Mouse (Mus musculus): ENCODE measurements around the gene Gm8882. TPM values are rescaled to one million over a fixed set of nuclear protein-coding genes. Genes with fewer than 3 reads are reported as not detected.

The Gm8882 gene
- polyA plus RNA-seq (2015; fragmentation: Illumina TruSeq; extraction: RNeasy Lipid Tissue Mini Kit (QIAGEN cat#74804); ENCODE audit: low read depth, low replicate concordance), result not detected

DNA sequence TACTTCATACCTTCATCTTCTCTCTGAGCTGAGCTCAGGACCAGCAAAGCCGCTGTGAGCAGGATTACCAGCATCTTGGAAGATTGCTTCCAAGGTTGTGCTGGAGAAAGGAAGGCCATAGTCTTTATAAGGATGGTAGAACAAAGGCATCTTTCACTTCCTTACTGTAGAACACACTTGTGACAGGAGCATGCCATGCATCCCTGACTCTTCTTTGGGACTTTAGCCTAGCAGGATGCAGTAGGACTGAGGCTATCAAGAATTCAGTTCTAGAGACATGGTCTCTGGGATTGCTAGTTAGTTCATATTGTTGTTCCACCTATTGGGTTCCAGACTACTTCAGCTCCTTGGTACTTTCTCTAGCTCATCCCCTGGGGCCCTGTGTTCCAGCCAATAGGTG lies at the start of gene Gm8882:
Gene Gm8882, minus strand, starts transcription at position 101 of the 400 bp plus-strand sequence.

DNA sequence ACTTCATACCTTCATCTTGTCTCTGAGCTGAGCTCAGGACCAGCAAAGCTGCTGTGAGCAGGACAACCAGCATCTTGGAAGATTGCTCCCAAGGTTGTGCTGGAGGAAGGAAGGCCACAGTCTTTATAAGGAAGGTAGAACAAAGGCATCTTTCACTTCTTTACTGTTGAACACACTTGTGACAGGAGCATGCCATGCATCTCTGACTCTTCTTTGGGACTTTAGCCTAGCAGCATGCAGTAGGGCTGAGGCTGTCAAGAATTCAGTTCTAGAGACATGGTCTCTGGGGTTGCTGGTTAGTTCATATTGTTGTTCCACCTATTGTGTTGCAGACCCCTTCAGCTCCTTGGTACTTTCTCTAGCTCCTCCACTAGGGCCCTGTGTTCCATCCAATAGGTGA lies 49.3 kb downstream of the Gm8882 start, which contains the start of gene Prpmp5:
Gene Prpmp5, minus strand, starts transcription at position 101 of the 400 bp plus-strand sequence.

Other genes with a start within 250 kb of the Gm8882 start
- gene Prb1, start 153.6 kb downstream of the Gm8882 start, polyA plus RNA-seq (2015; fragmentation: Illumina TruSeq; extraction: RNeasy Lipid Tissue Mini Kit (QIAGEN cat#74804); ENCODE audit: low read depth, low replicate concordance), result not detected
- not detected for gene Prpmp5, start 49.4 kb downstream of the Gm8882 start, polyA plus RNA-seq (2015; fragmentation: Illumina TruSeq; extraction: RNeasy Lipid Tissue Mini Kit (QIAGEN cat#74804); ENCODE audit: low read depth, low replicate concordance)
- gene Prh1, start 205.7 kb upstream of the Gm8882 start, polyA plus RNA-seq (2015; fragmentation: Illumina TruSeq; extraction: RNeasy Lipid Tissue Mini Kit (QIAGEN cat#74804); ENCODE audit: low read depth, low replicate concordance), result not detected
- gene Prp2, start 231.8 kb upstream of the Gm8882 start, polyA plus RNA-seq (2015; fragmentation: Illumina TruSeq; extraction: RNeasy Lipid Tissue Mini Kit (QIAGEN cat#74804); ENCODE audit: low read depth, low replicate concordance), result not detected